Mouse (Mus musculus): ENCODE measurements around the gene Ncf1. TPM values are rescaled to one million over a fixed set of nuclear protein-coding genes. Genes with fewer than 3 reads are reported as not detected.

Gene Ncf1
- total and polyA plus RNA-seq, 2 experiments from 2014 or later: 2.1 to 9.1 TPM

DNA sequence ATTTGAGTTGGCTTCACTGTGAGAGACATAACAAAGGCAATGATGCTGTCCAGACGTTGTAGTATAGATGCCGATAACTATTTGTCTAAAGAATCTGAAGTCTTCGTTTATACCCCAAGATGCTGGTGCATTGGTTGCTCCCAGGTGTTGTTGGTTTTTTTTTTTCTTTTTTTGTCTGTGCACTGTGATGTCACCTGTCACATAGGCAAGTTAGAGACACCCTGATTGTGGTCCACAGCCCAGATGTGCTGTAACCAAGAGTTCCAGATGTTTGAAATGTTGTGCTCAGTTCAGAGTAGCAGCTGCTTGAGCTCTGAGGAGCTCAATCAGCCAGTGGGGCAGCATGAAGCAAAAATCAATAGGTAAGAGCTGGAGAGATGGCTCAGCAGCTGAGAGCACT, 43.4 kb downstream of the Ncf1 start:
- Histone ChIP-seq H3K27me3 (ENCODE audit: insufficient read depth, low read length) (no peaks in the 10 kb centered on the region), H3K36me3 (ENCODE audit: insufficient read depth) (no peaks in the 10 kb centered on the region), H3K27ac (ENCODE audit: low read depth, low read length) (no peak overlapping the region), H3K9me3 (ENCODE audit: low read length) (no peaks in the 10 kb centered on the region), H3K4me1 (ENCODE audit: insufficient read depth) (peaks cover 11% of the 10 kb centered on the region; the same call in 1 of the 2 replicates), H3K4me3 (ENCODE audit: low read depth, low read length) (no peak overlapping the region), H3K9ac (no peak overlapping the region), H3K4me2 (ENCODE audit: low read depth) (no peak overlapping the region)
- 91% methylated on average over 3 of the region's 3 CpGs for WGBS
- no peak for TF ChIP-seq CTCF (IDR thresholded peaks at IDR 0.05; ENCODE audit: low read depth)
- ATAC-seq (no peak), DNase-seq (no peak)

GRCm38 (mm10) chr5:134183880-134184808, 45.3 kb downstream of the Ncf1 start, which contains the start of gene Gtf2ird2:
Gtf2ird2 (plus strand) TSS chr5:134184019.
- Histone ChIP-seq H3K27ac (ENCODE audit: low read depth, low read length) (peak within 1 kb of the TSS; percentile 92), H3K36me3 (ENCODE audit: insufficient read depth) (no peaks in the 10 kb centered on the region), H3K9me3 (ENCODE audit: low read length) (no peaks in the 10 kb centered on the region), H3K4me3 (ENCODE audit: low read depth, low read length) (peak within 1 kb of the TSS; percentile 67), H3K4me1 (ENCODE audit: insufficient read depth) (peaks cover 11% of the 10 kb centered on the region; the same call in 1 of the 2 replicates), H3K27me3 (ENCODE audit: insufficient read depth, low read length) (no peaks in the 10 kb centered on the region), H3K4me2 (ENCODE audit: low read depth) (peak within 1 kb of the TSS; percentile 81), H3K9ac (peak within 1 kb of the TSS; percentile 87)
- peak; percentile 99 for DNase-seq
- peak; percentile 97 for ATAC-seq
- TF ChIP-seq CTCF (IDR thresholded peaks at IDR 0.05; ENCODE audit: low read depth): peak; percentile 26
- WGBS: 2% methylated on average over 86 of the region's 92 CpGs

DNA sequence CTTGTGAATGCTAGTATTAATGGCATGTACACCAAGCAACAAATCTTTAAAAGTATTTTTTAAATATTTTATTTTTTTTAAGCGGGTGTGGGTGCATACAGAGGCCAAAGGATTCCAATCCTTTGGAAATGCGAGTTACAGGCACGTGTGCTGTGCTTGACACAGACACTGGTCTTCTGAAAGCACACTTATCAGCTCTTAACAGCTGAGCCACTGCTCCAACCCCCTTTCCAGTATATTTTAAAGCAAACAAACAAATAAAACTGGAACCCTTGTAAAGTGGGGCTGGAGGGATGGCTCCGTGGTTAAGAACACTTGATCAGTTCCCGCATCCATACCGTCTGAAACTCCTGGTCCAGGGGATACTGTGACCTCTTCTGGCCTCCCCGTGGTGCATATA, 46.3 kb downstream of the Ncf1 start:
- Histone ChIP-seq H3K27ac (ENCODE audit: low read depth, low read length) (peak overlapping the region; percentile 92; the same call in 1 of the 2 replicates), H3K9me3 (ENCODE audit: low read length) (no peaks in the 10 kb centered on the region), H3K4me3 (ENCODE audit: low read depth, low read length) (peak overlapping the region; percentile 67), H3K4me1 (ENCODE audit: insufficient read depth) (peaks cover 11% of the 10 kb centered on the region; the same call in 1 of the 2 replicates), H3K4me2 (ENCODE audit: low read depth) (peak overlapping the region; percentile 81), H3K36me3 (ENCODE audit: insufficient read depth) (no peaks in the 10 kb centered on the region), H3K27me3 (ENCODE audit: insufficient read depth, low read length) (no peaks in the 10 kb centered on the region), H3K9ac (peak overlapping the region; percentile 87)
- ATAC-seq (no peak), DNase-seq (no peak)
- no peak for TF ChIP-seq CTCF (IDR thresholded peaks at IDR 0.05; ENCODE audit: low read depth)
- 58% methylated on average over 7 of the region's 7 CpGs for WGBS

- WGBS: 58% methylated on average over 4 of the region's 4 CpGs
Measured at GRCm38 (mm10) chr5:134182735-134183134, 46.7 kb downstream of the Ncf1 start.

GRCm38 (mm10) chr5:134182172-134182571, 47.3 kb downstream of the Ncf1 start:
- H3K4me2 ChIP-seq (ENCODE audit: low read depth): no peak overlapping the region
- H3K4me1 ChIP-seq (ENCODE audit: insufficient read depth): peaks cover 11% of the 10 kb centered on the region; the same call in 1 of the 2 replicates
- WGBS: 67% methylated on average over 3 of the region's 3 CpGs
- no peak overlapping the region for H3K9ac ChIP-seq
- no peaks in the 10 kb centered on the region for H3K36me3 ChIP-seq (ENCODE audit: insufficient read depth)
- H3K9me3 ChIP-seq (ENCODE audit: low read length): no peaks in the 10 kb centered on the region
- H3K27me3 ChIP-seq (ENCODE audit: insufficient read depth, low read length): no peaks in the 10 kb centered on the region
- TF ChIP-seq CTCF (IDR thresholded peaks at IDR 0.05; ENCODE audit: low read depth): no peak
- ATAC-seq (no peak), DNase-seq (no peak)
- no peak overlapping the region for H3K27ac ChIP-seq (ENCODE audit: low read depth, low read length)
- H3K4me3 ChIP-seq (ENCODE audit: low read depth, low read length): no peak overlapping the region

More at GRCm38 (mm10) chr5:134182735-134183134, 46.7 kb downstream of the Ncf1 start:
- ATAC-seq: no peak
- H3K36me3 ChIP-seq (ENCODE audit: insufficient read depth): no peaks in the 10 kb centered on the region
- TF ChIP-seq CTCF (IDR thresholded peaks at IDR 0.05; ENCODE audit: low read depth): no peak
- H3K27me3 ChIP-seq (ENCODE audit: insufficient read depth, low read length): no peaks in the 10 kb centered on the region
- no peak for DNase-seq
- no peak overlapping the region for H3K4me3 ChIP-seq (ENCODE audit: low read depth, low read length)
- H3K9ac ChIP-seq: no peak overlapping the region
- H3K9me3 ChIP-seq (ENCODE audit: low read length): no peaks in the 10 kb centered on the region
- peak overlapping the region; percentile 81; the same call in 1 of the 2 replicates for H3K4me2 ChIP-seq (ENCODE audit: low read depth)
- H3K4me1 ChIP-seq (ENCODE audit: insufficient read depth): peaks cover 11% of the 10 kb centered on the region; the same call in 1 of the 2 replicates
- no peak overlapping the region for H3K27ac ChIP-seq (ENCODE audit: low read depth, low read length)

GRCm38 (mm10) chr5:134179871-134180270, 49.6 kb downstream of the Ncf1 start:
- Histone ChIP-seq H3K9ac (no peak overlapping the region), H3K9me3 (ENCODE audit: low read length) (no peaks in the 10 kb centered on the region), H3K4me3 (ENCODE audit: low read depth, low read length) (no peak overlapping the region), H3K27ac (ENCODE audit: low read depth, low read length) (no peak overlapping the region), H3K4me2 (ENCODE audit: low read depth) (no peak overlapping the region), H3K36me3 (ENCODE audit: insufficient read depth) (no peaks in the 10 kb centered on the region), H3K27me3 (ENCODE audit: insufficient read depth, low read length) (no peaks in the 10 kb centered on the region), H3K4me1 (ENCODE audit: insufficient read depth) (peaks cover 17% of the 10 kb centered on the region)
- TF ChIP-seq CTCF (IDR thresholded peaks at IDR 0.05; ENCODE audit: low read depth): peak; percentile 90
- peak; percentile 93 for DNase-seq
- 21% methylated on average over 7 of the region's 7 CpGs for WGBS
- 0 out of 2 replicates have a peak, but pooled peaks have one; percentile 10 for ATAC-seq

- H3K27me3 ChIP-seq (ENCODE audit: insufficient read depth, low read length): no peaks in the 10 kb centered on the region
- ATAC-seq (no peak), DNase-seq (no peak)
- H3K9ac ChIP-seq: no peak overlapping the region
- H3K4me1 ChIP-seq (ENCODE audit: insufficient read depth): peaks cover 16% of the 10 kb centered on the region
- no peak overlapping the region for H3K4me3 ChIP-seq (ENCODE audit: low read depth, low read length)
- H3K4me2 ChIP-seq (ENCODE audit: low read depth): no peak overlapping the region
- no peak for TF ChIP-seq CTCF (IDR thresholded peaks at IDR 0.05; ENCODE audit: low read depth)
- no peak overlapping the region for H3K27ac ChIP-seq (ENCODE audit: low read depth, low read length)
- WGBS: 83% methylated on average over 7 of the region's 7 CpGs
- no peaks in the 10 kb centered on the region for H3K9me3 ChIP-seq (ENCODE audit: low read length)
- no peaks in the 10 kb centered on the region for H3K36me3 ChIP-seq (ENCODE audit: insufficient read depth)
Measured at GRCm38 (mm10) chr5:134178536-134178935, 50.9 kb downstream of the Ncf1 start.

All from forebrain, postnatal 0 days (tissue).